Mouse (Mus musculus): Measurements from ENCODE around the gene Plg. TPM values are rescaled to one million over a fixed set of nuclear protein-coding genes. Genes with fewer than 3 reads are reported as not detected.
A peak's percentile ranks its signal among the peaks of the same experiment; 100 is the strongest.

The Plg gene
- polyA plus RNA-seq, 1 experiment from 2014 or later = 0.05 TPM

DNA sequence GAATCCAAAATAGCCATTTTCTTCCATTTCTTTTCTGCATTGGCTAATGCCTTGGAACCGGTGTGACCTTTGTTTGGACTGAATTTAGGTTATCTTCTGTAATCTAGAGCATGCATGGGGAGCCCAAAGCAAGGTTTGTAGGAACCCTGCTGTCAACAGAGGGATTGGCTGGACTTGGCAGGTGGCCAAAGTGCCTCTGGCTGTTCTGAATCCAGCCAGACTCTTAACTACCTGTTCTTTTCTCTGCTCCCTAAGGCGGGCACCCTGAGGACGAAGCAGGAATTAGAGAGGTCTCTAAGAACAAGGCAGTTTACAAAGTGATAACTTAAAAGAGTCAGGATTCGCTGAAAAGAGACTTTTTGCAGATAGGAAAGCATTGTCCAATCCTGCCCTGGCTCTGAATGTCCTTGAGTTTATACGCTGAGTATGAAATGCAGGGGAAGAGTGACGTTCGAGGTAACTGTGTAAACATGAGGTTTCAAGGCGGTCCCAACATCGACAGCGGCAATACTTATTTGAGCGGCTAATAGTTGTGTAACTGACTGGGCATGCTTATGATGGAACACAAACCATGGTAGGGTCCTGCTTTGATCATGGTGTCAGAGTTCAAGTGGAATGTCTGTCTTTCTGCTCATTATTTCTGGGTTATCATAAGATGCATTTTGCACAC lies 74.6 kb downstream of the Plg start:
- no peak for DNase-seq (ENCODE audit: low spot score)

DNA sequence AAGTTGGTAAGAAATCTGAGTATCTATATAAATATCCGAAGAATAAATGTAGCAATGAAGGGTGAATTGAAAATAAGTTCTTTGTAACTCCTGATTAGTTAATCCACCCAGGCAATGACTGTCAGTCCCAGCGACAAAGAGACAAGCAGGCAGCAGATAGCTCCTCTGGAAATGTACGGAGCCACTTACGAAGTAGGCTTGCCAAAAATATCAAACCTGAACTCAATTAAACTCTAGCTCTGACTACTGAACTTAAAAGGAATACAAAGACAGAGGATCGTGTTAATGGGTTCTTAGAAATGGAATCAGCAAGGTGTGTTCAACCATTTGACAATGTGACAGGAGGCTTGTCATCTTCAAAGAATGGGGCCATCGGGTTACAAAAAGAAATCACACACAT lies 75.3 kb downstream of the Plg start:
- no peak for DNase-seq (ENCODE audit: low spot score)

DNA sequence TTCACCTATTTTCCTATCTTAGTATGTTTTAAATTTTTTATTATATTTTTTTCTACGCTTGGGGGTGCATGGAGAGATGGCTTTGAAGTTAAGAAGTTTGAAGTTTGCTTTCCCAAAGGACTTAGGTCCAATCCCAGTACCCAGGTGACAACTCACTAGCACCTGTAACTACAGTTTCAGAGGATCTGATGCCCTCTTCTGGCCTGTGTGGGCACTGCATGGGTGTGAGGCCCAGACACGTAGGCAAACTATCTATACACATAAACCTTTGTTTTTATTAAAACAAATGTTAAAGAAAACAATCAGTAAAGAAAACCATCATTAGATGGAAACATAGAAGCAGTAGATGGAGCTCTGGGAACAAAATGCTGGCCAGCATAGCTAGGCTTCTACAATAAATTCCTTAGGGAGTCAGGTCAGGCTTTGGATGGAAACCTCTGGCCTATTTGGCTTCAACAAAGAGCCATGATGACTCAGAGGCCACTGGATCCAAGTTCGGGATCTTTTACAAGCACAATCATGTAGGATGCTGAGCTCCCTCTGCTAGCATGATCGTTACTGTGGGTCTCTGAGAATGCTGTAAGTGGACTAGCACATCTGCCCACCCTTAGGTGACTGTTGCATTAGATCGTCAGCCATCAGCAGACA lies 76.9 kb downstream of the Plg start:
- peak; percentile 37 for DNase-seq (ENCODE audit: low spot score)

DNA sequence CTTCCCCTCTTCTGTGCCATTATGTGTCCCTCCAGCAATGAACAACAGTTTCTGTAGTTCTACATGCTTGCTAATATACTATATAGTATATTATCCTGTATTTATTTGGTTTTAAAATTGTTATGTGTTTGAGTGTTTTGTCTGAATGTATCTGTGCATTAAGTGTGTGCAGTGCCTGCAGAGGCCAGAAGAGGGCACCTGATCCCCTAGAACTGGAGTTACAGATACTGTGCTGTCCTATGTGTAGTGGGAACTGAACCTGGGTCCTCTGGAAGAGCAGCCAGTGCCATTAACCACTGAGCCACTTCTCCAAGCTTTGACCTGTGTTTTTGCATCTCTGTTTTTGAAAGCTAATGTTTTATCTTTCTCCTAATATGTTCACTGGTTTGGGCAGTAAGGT lies 82.8 kb downstream of the Plg start:
- DNase-seq (ENCODE audit: low spot score) = no peak

DNA sequence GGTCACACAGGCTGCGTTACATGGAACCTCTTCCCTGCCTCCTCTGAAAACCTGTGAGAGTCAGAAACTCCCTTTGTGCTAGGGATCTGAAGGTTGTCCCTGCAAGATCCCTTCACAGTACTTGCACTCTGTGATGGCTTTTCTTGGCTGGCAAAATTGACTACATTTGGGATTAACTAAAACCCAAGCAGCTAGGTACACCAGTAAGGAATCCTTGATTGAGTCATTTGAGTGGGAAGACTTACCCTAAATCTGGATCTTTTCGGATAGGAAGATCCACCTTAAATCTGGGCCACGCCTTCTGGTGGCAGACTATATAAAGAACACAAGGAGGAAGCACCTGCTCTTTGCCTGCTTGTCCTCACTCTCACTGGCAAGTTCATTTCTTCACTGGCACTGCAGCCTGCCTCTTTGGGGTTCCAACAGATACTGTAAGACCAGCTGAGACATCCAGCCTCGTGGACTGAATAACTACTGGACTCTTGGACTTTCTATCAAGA lies 88.1 kb downstream of the Plg start:
- DNase-seq (ENCODE audit: low spot score) = peak; percentile 53

DNA sequence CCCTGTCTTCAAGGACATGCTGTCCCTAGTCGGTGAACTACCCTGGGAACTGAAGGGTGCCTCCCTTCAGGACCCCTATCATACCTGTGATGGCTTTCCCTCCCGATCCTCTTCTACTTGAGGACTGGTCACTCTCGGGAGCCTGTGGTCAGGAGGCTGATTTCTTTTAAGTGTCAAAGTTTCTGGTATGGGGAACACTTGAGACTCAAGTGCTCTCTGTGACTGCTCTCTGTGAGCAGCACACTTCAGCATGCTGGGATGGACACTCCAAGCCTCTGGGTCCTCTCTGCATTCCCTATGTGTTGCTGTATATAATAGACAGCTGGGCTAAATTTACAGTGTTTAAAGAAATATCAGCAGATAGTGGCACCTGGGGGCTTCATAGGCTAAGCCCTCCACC lies 89.2 kb downstream of the Plg start:
- no peak for DNase-seq (ENCODE audit: low spot score)

DNA sequence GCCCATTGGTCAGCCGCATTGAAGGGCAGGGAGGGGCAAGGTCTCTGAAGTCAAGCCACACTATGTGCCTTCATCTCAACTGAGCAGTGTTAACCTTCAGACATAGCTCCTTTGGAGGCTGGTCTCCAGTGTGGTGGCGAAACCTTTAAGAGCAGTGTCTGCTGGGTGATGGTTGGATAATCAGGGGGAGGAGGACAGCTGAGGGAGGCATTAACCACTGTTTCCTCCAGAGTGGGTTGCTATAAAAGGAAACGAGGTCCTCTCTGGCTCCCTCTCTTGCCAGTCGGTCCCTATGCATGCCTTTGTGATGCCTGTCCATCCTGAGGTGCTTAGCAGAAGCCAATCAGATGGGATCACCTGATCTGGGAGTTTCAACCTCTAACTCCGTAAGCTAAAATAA lies 90.3 kb downstream of the Plg start:
- DNase-seq (ENCODE audit: low spot score) = no peak

Other genes starting within 250 kb of the Plg start
- gene Map3k4, start 59.8 kb upstream of the Plg start, polyA plus RNA-seq (2015; fragmentation: Nextera tagmentation; extraction: Ambion mirVana) = 33.4 and 41.3 TPM in 2 replicates
- gene Slc22a3, start 129.1 kb downstream of the Plg start, polyA plus RNA-seq (2015; fragmentation: Nextera tagmentation; extraction: Ambion mirVana) = 2.9 and 3.1 TPM in 2 replicates
- gene Slc22a2, start 205.5 kb downstream of the Plg start, polyA plus RNA-seq (2015; fragmentation: Nextera tagmentation; extraction: Ambion mirVana) = 0.06 and 0.10 TPM in 2 replicates